Mouse (Mus musculus): ENCODE measurements around the gene Gm21409.
"Not testable (repeated sequence)": the region's sequence is repeated elsewhere in the genome, so short reads cannot be mapped to it uniquely, and the experiment has no call there.

Gene Gm21409

DNA sequence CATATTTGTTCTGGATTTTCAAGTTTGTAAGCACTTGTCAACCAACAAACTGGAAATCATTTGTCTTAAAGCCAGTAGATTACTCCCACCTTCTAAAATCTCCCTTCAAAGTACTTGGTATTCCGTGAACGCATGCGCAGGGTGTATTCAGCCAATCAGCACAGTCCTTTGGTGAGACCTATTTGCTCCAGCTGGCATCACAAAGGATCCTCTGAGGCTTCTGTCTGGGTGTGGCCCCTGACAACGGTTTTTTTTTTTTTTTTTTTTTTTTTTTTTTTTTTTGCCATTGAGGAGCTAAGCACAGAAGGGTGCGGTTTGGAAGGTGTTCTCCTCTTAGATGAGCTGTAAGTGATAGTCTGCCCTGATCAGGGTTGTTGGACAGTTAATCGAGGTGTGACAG lies at the start of gene Gm21409:
Gm21409 (plus strand) TSS at position 301 of the 400 bp plus-strand sequence.
- DNase-seq (ENCODE audit: inconsistent ontology term): not testable (repeated sequence)

All from Muller cell, postnatal 12 days (primary cell).